ENCODE assay signal across 8 mouse cellular contexts in the genomic region with DNA sequence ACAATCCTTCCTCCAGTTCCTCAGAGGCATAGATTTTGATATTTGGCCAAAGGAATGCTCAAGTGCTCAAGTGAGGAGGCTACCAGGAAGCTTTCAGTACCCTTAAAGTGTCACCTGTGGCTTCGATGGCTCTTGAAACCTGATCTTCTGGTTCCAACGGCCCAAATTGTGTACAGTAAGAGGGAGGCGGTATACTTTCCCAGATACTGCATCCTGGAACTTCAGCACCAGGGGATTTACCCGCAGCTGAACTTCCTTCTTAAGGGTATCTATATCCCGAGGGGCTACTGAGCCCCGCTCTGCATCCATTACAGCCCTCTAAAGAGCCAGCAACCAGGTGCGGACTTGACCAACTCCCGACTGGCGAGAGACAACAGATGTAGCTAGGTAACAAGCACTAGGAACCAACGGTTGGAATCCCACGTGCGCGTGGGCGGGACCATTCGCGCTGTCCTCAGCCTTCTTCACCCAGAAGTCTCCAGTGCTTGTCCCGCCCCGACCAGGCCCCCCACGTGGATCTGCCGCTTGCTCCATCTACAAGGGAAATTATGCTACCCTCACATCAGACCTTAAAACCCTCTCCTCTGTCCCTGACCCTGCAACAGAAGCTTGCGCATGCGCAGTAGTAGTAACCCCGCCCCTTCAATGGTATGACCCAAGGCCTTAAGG. TPM values are rescaled to one million over a fixed set of nuclear protein-coding genes. Genes with fewer than 3 reads are reported as not detected.
DNase-seq lines count a peak whose midpoint lies in the region; TF ChIP-seq lines count a peak whose summit lies in the region.

TSS of gene Gm7173 (minus strand) at position 309 of the 669 bp plus-strand sequence.

- peak within 1 kb of the TSS; percentile 51 for H3K4me3 ChIP-seq in cortical plate, adult 2 months (ENCODE audit: insufficient read depth, low read length)
- H3K4me3 ChIP-seq in heart, adult 2 months: peak within 1 kb of the TSS; percentile 27; the same call in 1 of the 2 replicates
- peak within 1 kb of the TSS; percentile 72 for H3K4me3 ChIP-seq in small intestine, adult 2 months (ENCODE audit: low read depth, low read length)
- no peak within 1 kb of the TSS for H3K4me3 ChIP-seq in thymus, adult 2 months (ENCODE audit: control insufficient read depth, insufficient read depth, low read length)

- no peaks in the 10 kb centered on the region for H3K36me3 ChIP-seq in heart, adult 2 months (ENCODE audit: control insufficient read depth, insufficient read depth, low read length)
- no peaks in the 10 kb centered on the region for H3K36me3 ChIP-seq in small intestine, adult 2 months (ENCODE audit: control insufficient read depth, insufficient read depth, low read length)
- H3K36me3 ChIP-seq in thymus, adult 2 months (ENCODE audit: control insufficient read depth, insufficient read depth, low read length): no peaks in the 10 kb centered on the region

- no peaks in the 10 kb centered on the region for H3K79me2 ChIP-seq in heart, adult 2 months (replicated peaks; ENCODE audit: control insufficient read depth, insufficient read depth, low read length)

- H3K27me3 ChIP-seq in heart, adult 2 months (ENCODE audit: control insufficient read depth, insufficient read depth, low read length): no peaks in the 10 kb centered on the region
- no peaks in the 10 kb centered on the region for H3K27me3 ChIP-seq in small intestine, adult 2 months (ENCODE audit: control insufficient read depth, insufficient read depth, low read length)
- H3K27me3 ChIP-seq in thymus, adult 2 months (ENCODE audit: control insufficient read depth, insufficient read depth, low read length): no peaks in the 10 kb centered on the region

- intact Hi-C loops in heart, adult 2 months (cut with DNase I): no loop called here
- intact Hi-C loops in left cerebral cortex, postnatal 36 days (cut with DNase I): no loop called here

- peak; percentile 34 for DNase-seq in adrenal gland, postnatal 10 days
- DNase-seq in heart, adult 2 months: peak; percentile 2 to 19
- DNase-seq in kidney, adult 8-10 months: peak; percentile 11 to 41
- DNase-seq in left cerebral cortex, postnatal 36 days (ENCODE audit: low spot score in 2 of 2): peak; percentile 18 to 22
- DNase-seq in mesoderm, embryonic 11.5 days (ENCODE audit: low read depth, low spot score): peak; percentile 46
- no peak for DNase-seq in thymus, adult 2 months

- H3K4me1 ChIP-seq in cortical plate, adult 2 months (ENCODE audit: control insufficient read depth, insufficient read depth, low read length): no peaks in the 10 kb centered on the region
- H3K4me1 ChIP-seq in heart, adult 2 months (ENCODE audit: control insufficient read depth, insufficient read depth, low read length): no peaks in the 10 kb centered on the region
- H3K4me1 ChIP-seq in small intestine, adult 2 months (ENCODE audit: control insufficient read depth, insufficient read depth, insufficient read length, low read length): no peaks in the 10 kb centered on the region
- no peaks in the 10 kb centered on the region for H3K4me1 ChIP-seq in thymus, adult 2 months (replicated peaks; ENCODE audit: control insufficient read depth, insufficient read depth, low read length)

- no peak for TF ChIP-seq EP300 in heart, adult 2 months (IDR thresholded peaks at IDR 0.05; ENCODE audit: insufficient read depth, low read depth, low read length)

- no peak for TF ChIP-seq CTCF in cortical plate, adult 2 months (IDR thresholded peaks at IDR 0.05; ENCODE audit: extremely low read depth, insufficient read depth, low read length)
- no peak for TF ChIP-seq CTCF in heart, adult 2 months (IDR thresholded peaks at IDR 0.05)
- no peak for TF ChIP-seq CTCF in small intestine, adult 2 months (IDR thresholded peaks at IDR 0.05; ENCODE audit: extremely low read depth, insufficient read length, insufficient replicate concordance, low read depth, low read length)
- no peak for TF ChIP-seq CTCF in thymus, adult 2 months (IDR thresholded peaks at IDR 0.05; ENCODE audit: borderline replicate concordance, control insufficient read depth, extremely low read depth, insufficient read depth, low read length, poor library complexity)

- H3K27ac ChIP-seq in cortical plate, adult 2 months (ENCODE audit: insufficient read depth, low read length): no peak within 1 kb of the TSS
- H3K27ac ChIP-seq in heart, adult 2 months: no peak within 1 kb of the TSS
- peak within 1 kb of the TSS; percentile 27; the same call in 1 of the 2 replicates for H3K27ac ChIP-seq in small intestine, adult 2 months (ENCODE audit: insufficient read depth, low read depth, low read length)
- no peak within 1 kb of the TSS for H3K27ac ChIP-seq in thymus, adult 2 months (ENCODE audit: control insufficient read depth, insufficient read depth, low read length)

- H3K9ac ChIP-seq in heart, adult 2 months (ENCODE audit: low read depth, low read length): no peak within 1 kb of the TSS

- no peak for TF ChIP-seq POLR2A in cortical plate, adult 2 months (IDR thresholded peaks at IDR 0.05; ENCODE audit: extremely low read depth, insufficient read depth, low read length)
- TF ChIP-seq POLR2A in heart, adult 2 months (IDR thresholded peaks at IDR 0.05; ENCODE audit: insufficient read depth, low read depth, low read length): no peak
- no peak for TF ChIP-seq POLR2A in small intestine, adult 2 months (IDR thresholded peaks at IDR 0.05; ENCODE audit: low read depth, low read length)
- no peak for TF ChIP-seq POLR2A in thymus, adult 2 months (IDR thresholded peaks at IDR 0.05; ENCODE audit: control insufficient read depth, extremely low read depth, insufficient read depth, low read length, poor library complexity)

- WGBS in heart, adult 2 months: 25% methylated on average over 23 of the region's 23 CpGs
- WGBS in small intestine, adult 2 months: 19% methylated on average over 23 of the region's 23 CpGs
- WGBS in thymus, adult 2 months: 11% methylated on average over 23 of the region's 23 CpGs

RNA-seq across cellular contexts. Expression of gene Gm7173, which starts in this region (rescaled TPM):
- under 1 TPM; 0.33 to 0.45 TPM for total RNA-seq in adrenal gland, postnatal 10 days (2021)
- polyA plus RNA-seq in cortical plate, adult 2 months (2012; rRNA removed): 0.17 and 0.19 TPM in 2 replicates
- total RNA-seq in heart, adult 2 months (2021): under 1 TPM in 1 of 2 experiments, not detected in 1; 0.11 TPM
- 0.27 TPM in 1 of 2 replicates, not detected in the other for polyA plus RNA-seq in heart, adult 2 months (2012; rRNA removed)
- 1 to 10 TPM in 1 of 2 experiments, under 1 TPM in 1; 0.67 to 1.4 TPM for total RNA-seq in left cerebral cortex, postnatal 36 days (2021)
- polyA plus RNA-seq in small intestine, adult 2 months (2012; rRNA removed): not detected in 2 replicates
- polyA plus RNA-seq in thymus, adult 2 months (2012; rRNA removed): 0.20 TPM in 1 of 2 replicates, not detected in the other

Comparison
In these comparisons a context has a peak if more than half of its experiments do, and no peak if none do; other contexts are left out.
1. Peak in DNase-seq in adrenal gland, postnatal 10 days; RNA of the gene not detected or under 1 TPM.
2. Peak in DNase-seq and H3K4me3 ChIP-seq in heart, adult 2 months; RNA of the gene not detected or under 1 TPM.